Mouse (Mus musculus) inflammation-experienced regulatory T-cells, adult 16 weeks (primary cell): Measurements from ENCODE around the gene Ccdc152. TPM values are rescaled to one million over a fixed set of nuclear protein-coding genes. Genes with fewer than 3 reads are reported as not detected.

Experiments
- polyA plus RNA-seq: library from polyadenylated mRNA; unstranded; fragments of 100-300 nt; shearing (Covaris generic); gene quantifications from one replicate; pipeline ENCODE4 v1.2.1, GENCODE M21; 2017

Ccdc152 gene
- 0.71 TPM for polyA plus RNA-seq

DNA sequence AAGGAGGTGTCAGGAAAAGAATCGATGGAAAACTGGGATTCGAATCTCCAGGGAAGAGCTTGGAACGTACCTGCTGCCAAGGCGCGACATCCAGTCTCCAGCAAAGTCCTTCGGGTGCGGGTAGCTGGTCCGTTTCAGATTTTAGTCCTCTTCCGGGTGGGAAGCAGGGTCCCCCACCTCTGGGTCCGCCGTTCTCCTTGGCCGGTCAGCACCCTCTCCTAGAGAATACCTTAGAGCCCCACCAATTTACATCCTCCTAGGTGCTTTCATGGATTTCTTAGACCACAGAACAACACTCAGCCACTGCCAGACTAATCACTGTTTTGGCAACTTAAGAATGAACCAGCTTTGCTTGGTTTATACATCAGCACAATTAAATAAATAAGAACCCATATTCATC is at the start of gene Ccdc152:
Gene Ccdc152 (minus strand): TSS at position 101 of the 400 bp plus-strand sequence.

DNA sequence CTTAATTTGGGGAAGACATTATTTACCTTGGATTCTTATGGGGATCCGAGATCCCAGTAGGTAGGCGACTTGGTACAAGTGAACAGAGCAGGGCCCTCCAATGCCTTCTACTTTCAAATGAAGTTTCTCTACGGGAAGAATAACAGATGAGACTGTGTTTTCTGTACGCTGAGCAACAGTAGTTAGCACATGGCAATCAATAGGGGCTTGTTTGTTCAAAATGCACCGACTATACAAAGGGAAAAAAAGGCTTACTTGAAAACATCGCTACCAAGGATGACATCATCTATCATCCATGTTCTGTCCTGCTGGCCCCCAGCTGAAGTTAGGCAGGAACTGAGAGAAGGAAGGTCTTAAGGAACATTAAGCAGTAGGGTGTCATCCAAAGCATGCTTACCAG is 35.1 kb downstream of the Ccdc152 start, which contains the start of gene Selenop:
Gene Selenop (plus strand): TSS at position 301 of the 400 bp plus-strand sequence.

Other genes starting within 250 kb of the Ccdc152 start
- 215 TPM for gene Selenop, start 35.0 kb downstream of the Ccdc152 start, polyA plus RNA-seq